Mouse (Mus musculus): Measurements from ENCODE around the gene Tmem265. TPM values are rescaled to one million over a fixed set of nuclear protein-coding genes. Genes with fewer than 3 reads are reported as not detected.

Tmem265 gene
- polyA plus RNA-seq, 1 experiment from 2014 or later, result 1.9 TPM

DNA sequence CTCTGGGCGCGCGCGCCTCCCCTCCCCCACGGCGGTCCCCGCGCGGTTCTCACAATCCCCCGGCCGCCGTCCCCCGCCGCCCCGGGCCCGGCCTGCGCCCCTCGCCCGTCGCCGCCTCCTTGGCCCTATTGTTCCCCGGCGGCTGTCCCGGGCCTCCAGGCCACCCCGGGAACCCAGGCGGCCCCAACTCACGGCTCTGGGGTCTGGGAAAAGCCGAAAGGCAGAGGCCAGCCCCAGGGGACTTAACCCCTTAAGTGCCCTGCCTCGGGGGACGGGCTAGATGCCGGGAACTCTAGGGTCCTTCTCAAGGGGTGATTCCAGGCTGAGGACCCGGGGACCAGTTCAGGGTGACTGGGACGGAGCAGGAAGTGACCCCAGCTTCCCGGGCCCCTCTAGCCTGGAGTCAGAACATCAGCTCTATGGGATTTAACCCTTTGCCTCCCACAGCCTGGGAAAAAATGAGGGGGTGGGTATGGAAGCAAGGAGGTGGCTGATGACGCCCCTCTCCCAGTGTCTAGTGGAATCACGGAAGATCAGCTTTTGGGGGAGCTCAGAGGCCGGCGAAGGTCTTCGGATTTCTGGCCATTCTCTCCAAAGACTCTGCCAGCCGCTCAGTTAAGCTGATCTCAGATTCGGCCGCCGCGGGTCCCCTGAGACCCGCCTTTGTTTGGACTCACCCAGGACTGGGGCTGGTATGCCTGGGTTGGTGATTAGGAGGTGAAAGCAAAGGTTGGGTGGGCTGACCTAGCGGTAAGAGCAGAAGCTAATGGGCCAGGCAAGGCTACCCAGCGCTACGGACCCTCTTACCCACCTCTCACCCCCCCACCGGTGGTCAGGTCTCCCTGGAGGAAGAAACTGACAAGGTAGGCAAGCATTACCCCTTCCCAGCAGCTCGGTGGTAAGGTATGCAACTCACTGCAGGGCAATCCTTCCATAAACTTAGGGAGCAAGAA, 54.0 kb downstream of the Tmem265 start, which contains the start of gene Zfp629:
TSS of gene Zfp629 (minus strand) at position 907 of the 953 bp plus-strand sequence.
- Histone ChIP-seq H3K27ac (replicated peaks in 1 of 2; ENCODE audit: control insufficient read depth in 1 of 2, insufficient read depth in 1 of 2, low read depth in 2 of 2, low read length in 2 of 2) (peak within 1 kb of the TSS; percentile 77 to 89), H3K4me2 (ENCODE audit: low read length) (peak within 1 kb of the TSS; percentile 76), H3K9me3 (ENCODE audit: control insufficient read depth, low read length) (peaks cover 7% of the 10 kb centered on the region; the same call in 1 of the 2 replicates), H3K27me3 (ENCODE audit: control insufficient read depth, insufficient read depth, low read length) (no peaks in the 10 kb centered on the region), H3K4me1 (ENCODE audit: control insufficient read depth in 2 of 2, insufficient read depth in 2 of 2, low read length in 2 of 2) (peaks cover 8 to 13% of the 10 kb centered on the region in 2 experiments), H3K4me3 (ENCODE audit: control insufficient read depth in 1 of 2, insufficient read depth in 1 of 2, low read depth in 1 of 2, low read length in 2 of 2) (peak within 1 kb of the TSS; percentile 87 to 94), H3K36me3 (ENCODE audit: control insufficient read depth, insufficient read depth, low read length) (peaks cover 27% of the 10 kb centered on the region), H3K9ac (ENCODE audit: low read length) (peak within 1 kb of the TSS; percentile 94)
- 0% methylated on average over 31 of the region's 50 CpGs for WGBS
- peak; percentile 85 for ATAC-seq (ENCODE audit: insufficient number of reproducible peaks, insufficient read depth, low FRiP score, low read depth)

GRCm38 (mm10) chr7:127616336-127616735, 55.1 kb downstream of the Tmem265 start:
- H3K36me3 ChIP-seq (ENCODE audit: control insufficient read depth, insufficient read depth, low read length), result peaks cover 15% of the 10 kb centered on the region
- no peak overlapping the region for H3K9ac ChIP-seq (ENCODE audit: low read length)
- ATAC-seq (ENCODE audit: insufficient number of reproducible peaks, insufficient read depth, low FRiP score, low read depth), result no peak
- peak overlapping the region; percentile 76; the same call in 1 of the 2 replicates for H3K4me2 ChIP-seq (ENCODE audit: low read length)
- no peak overlapping the region for H3K4me3 ChIP-seq (ENCODE audit: control insufficient read depth in 1 of 2, insufficient read depth in 1 of 2, low read depth in 1 of 2, low read length in 2 of 2)
- 80% methylated on average over 1 of the region's 1 CpGs for WGBS
- H3K9me3 ChIP-seq (ENCODE audit: control insufficient read depth, low read length), result no peaks in the 10 kb centered on the region; the same call in 1 of the 2 replicates
- peaks cover 8 to 13% of the 10 kb centered on the region in 2 experiments for H3K4me1 ChIP-seq (ENCODE audit: control insufficient read depth in 2 of 2, insufficient read depth in 2 of 2, low read length in 2 of 2)
- H3K27me3 ChIP-seq (ENCODE audit: control insufficient read depth, insufficient read depth, low read length), result no peaks in the 10 kb centered on the region
- no peak overlapping the region for H3K27ac ChIP-seq (replicated peaks in 1 of 2; ENCODE audit: control insufficient read depth in 1 of 2, insufficient read depth in 1 of 2, low read depth in 2 of 2, low read length in 2 of 2)

Other genes starting within 250 kb of the Tmem265 start
- gene Zfp768, start 215.8 kb upstream of the Tmem265 start, polyA plus RNA-seq (2014; fragmentation: Nextera tagmentation; extraction: Ambion mirVana), result 5.6 TPM in 2 replicates
- gene Zfp747, start 185.3 kb upstream of the Tmem265 start, polyA plus RNA-seq (2014; fragmentation: Nextera tagmentation; extraction: Ambion mirVana), result 4.7 TPM in 2 replicates
- gene 9130019O22Rik, start 174.2 kb upstream of the Tmem265 start, polyA plus RNA-seq (2014; fragmentation: Nextera tagmentation; extraction: Ambion mirVana), result 4.5 and 4.6 TPM in 2 replicates
- gene E430018J23Rik, start 167.8 kb upstream of the Tmem265 start, polyA plus RNA-seq (2014; fragmentation: Nextera tagmentation; extraction: Ambion mirVana), result 3.8 and 4.6 TPM in 2 replicates
- gene Zfp764, start 154.6 kb upstream of the Tmem265 start, polyA plus RNA-seq (2014; fragmentation: Nextera tagmentation; extraction: Ambion mirVana), result 5.8 and 6.4 TPM in 2 replicates
- 16.4 and 18.4 TPM in 2 replicates for gene Zfp688, start 139.3 kb upstream of the Tmem265 start, polyA plus RNA-seq (2014; fragmentation: Nextera tagmentation; extraction: Ambion mirVana)
- 4.0 and 4.9 TPM in 2 replicates for gene Zfp689, start 112.2 kb upstream of the Tmem265 start, polyA plus RNA-seq (2014; fragmentation: Nextera tagmentation; extraction: Ambion mirVana)
- gene Prr14, start 101.8 kb upstream of the Tmem265 start, polyA plus RNA-seq (2014; fragmentation: Nextera tagmentation; extraction: Ambion mirVana), result 31.5 and 37.5 TPM in 2 replicates
- 9.9 and 10.4 TPM in 2 replicates for gene Fbrs, start 82.2 kb upstream of the Tmem265 start, polyA plus RNA-seq (2014; fragmentation: Nextera tagmentation; extraction: Ambion mirVana)
- gene Srcap, start 49.4 kb upstream of the Tmem265 start, polyA plus RNA-seq (2014; fragmentation: Nextera tagmentation; extraction: Ambion mirVana), result 40.1 and 40.4 TPM in 2 replicates
- 10.3 and 11.3 TPM in 2 replicates for gene Gm42715, start 41.8 kb upstream of the Tmem265 start, polyA plus RNA-seq (2014; fragmentation: Nextera tagmentation; extraction: Ambion mirVana)
- gene Phkg2, start 11.9 kb downstream of the Tmem265 start, polyA plus RNA-seq (2014; fragmentation: Nextera tagmentation; extraction: Ambion mirVana), result 34.3 and 38.7 TPM in 2 replicates
- 10.1 and 12.7 TPM in 2 replicates for gene Ccdc189, start 27.2 kb downstream of the Tmem265 start, polyA plus RNA-seq (2014; fragmentation: Nextera tagmentation; extraction: Ambion mirVana)
- 24.1 and 25.8 TPM in 2 replicates for gene Rnf40, start 27.4 kb downstream of the Tmem265 start, polyA plus RNA-seq (2014; fragmentation: Nextera tagmentation; extraction: Ambion mirVana)
- gene Zfp629, start 54.4 kb downstream of the Tmem265 start, polyA plus RNA-seq (2014; fragmentation: Nextera tagmentation; extraction: Ambion mirVana), result 10.7 and 12.3 TPM in 2 replicates
- 30.6 and 41.1 TPM in 2 replicates for gene Bcl7c, start 147.5 kb downstream of the Tmem265 start, polyA plus RNA-seq (2014; fragmentation: Nextera tagmentation; extraction: Ambion mirVana)
- gene Ctf1, start 151.3 kb downstream of the Tmem265 start, polyA plus RNA-seq (2014; fragmentation: Nextera tagmentation; extraction: Ambion mirVana), result 4.7 and 5.6 TPM in 2 replicates
- gene Ctf2, start 170.8 kb downstream of the Tmem265 start, polyA plus RNA-seq (2014; fragmentation: Nextera tagmentation; extraction: Ambion mirVana), result not detected in 2 replicates
- gene Fbxl19, start 183.2 kb downstream of the Tmem265 start, polyA plus RNA-seq (2014; fragmentation: Nextera tagmentation; extraction: Ambion mirVana), result 0.93 and 1.5 TPM in 2 replicates
- 15.7 and 17.7 TPM in 2 replicates for gene Orai3, start 208.4 kb downstream of the Tmem265 start, polyA plus RNA-seq (2014; fragmentation: Nextera tagmentation; extraction: Ambion mirVana)
- 15.0 and 16.5 TPM in 2 replicates for gene Setd1a, start 215.3 kb downstream of the Tmem265 start, polyA plus RNA-seq (2014; fragmentation: Nextera tagmentation; extraction: Ambion mirVana)
- gene Gm49388, start 224.2 kb downstream of the Tmem265 start, polyA plus RNA-seq (2014; fragmentation: Nextera tagmentation; extraction: Ambion mirVana), result not detected in 2 replicates
- gene Hsd3b7, start 239.2 kb downstream of the Tmem265 start, polyA plus RNA-seq (2014; fragmentation: Nextera tagmentation; extraction: Ambion mirVana), result 20.4 and 22.2 TPM in 2 replicates

Measured in heart, embryonic 14.5 days (tissue).